Mouse (Mus musculus) embryonic facial prominence, embryonic 15.5 days (tissue): ENCODE data around the gene Gm11992. TPM values are rescaled to one million over a fixed set of nuclear protein-coding genes. Genes with fewer than 3 reads are reported as not detected.

Experiments
- ATAC-seq: fragments of 200-750 bp; cut with Nextera tagmentation; 2 replicates; pipeline ENCODE4 v1.8.0; 2017; ENCODE audit warnings: low read depth, moderate TSS enrichment; ENCODE audit not compliant: insufficient number of reproducible peaks, low FRiP score, low TSS enrichment
- H3K27ac ChIP-seq: fragments of 300-500 bp; sonication (generic); replicated peaks from 2 replicates; pipeline ENCODE4 v1.5.1; 2015; ENCODE audit warnings: mild to moderate bottlenecking, inconsistent platforms
- H3K27me3 ChIP-seq: fragments of 300-500 bp; sonication (generic); 2 replicates; pipeline ENCODE4 v1.6.1; 2015; ENCODE audit warnings: inconsistent platforms
- H3K36me3 ChIP-seq: fragments of 300-500 bp; sonication (generic); 2 replicates; pipeline ENCODE4 v1.6.1; 2015; ENCODE audit warnings: mild to moderate bottlenecking, inconsistent platforms
- H3K4me1 ChIP-seq: fragments of 300-500 bp; sonication (generic); 2 replicates; pipeline ENCODE4 v1.6.1; 2015; ENCODE audit warnings: inconsistent platforms
- H3K4me2 ChIP-seq: fragments of 300-500 bp; sonication (generic); replicated peaks from 2 replicates; pipeline ENCODE4 v1.6.1; 2015; ENCODE audit warnings: mild to moderate bottlenecking, inconsistent platforms
- H3K4me3 ChIP-seq: fragments of 300-500 bp; sonication (generic); replicated peaks from 2 replicates; pipeline ENCODE4 v1.5.1; 2015; ENCODE audit warnings: mild to moderate bottlenecking, inconsistent platforms
- H3K9ac ChIP-seq: fragments of 300-500 bp; sonication (generic); 2 replicates; pipeline ENCODE4 v1.6.1; 2015; ENCODE audit warnings: inconsistent platforms
- H3K9me3 ChIP-seq: fragments of 300-500 bp; sonication (generic); replicated peaks from 2 replicates; pipeline ENCODE4 v1.6.1; 2016; ENCODE audit warnings: inconsistent platforms
- WGBS: fragments of 180-500 bp; shearing (Covaris S2); methylation state at CpG from one replicate; pipeline ENCODE4 v1.1.7; 2015; 5-methylcytosine and 5-hydroxymethylcytosine counted together
- polyA plus RNA-seq: library from polyadenylated mRNA; unstranded; fragments of >200 nt; fragmentation: Nextera tagmentation; extraction: Ambion mirVana; gene quantifications from 2 replicates; pipeline ENCODE4 v1.2.1, GENCODE M21; 2015

The Gm11992 gene
- polyA plus RNA-seq, 1 experiment from 2014 or later: 6.3 TPM

DNA sequence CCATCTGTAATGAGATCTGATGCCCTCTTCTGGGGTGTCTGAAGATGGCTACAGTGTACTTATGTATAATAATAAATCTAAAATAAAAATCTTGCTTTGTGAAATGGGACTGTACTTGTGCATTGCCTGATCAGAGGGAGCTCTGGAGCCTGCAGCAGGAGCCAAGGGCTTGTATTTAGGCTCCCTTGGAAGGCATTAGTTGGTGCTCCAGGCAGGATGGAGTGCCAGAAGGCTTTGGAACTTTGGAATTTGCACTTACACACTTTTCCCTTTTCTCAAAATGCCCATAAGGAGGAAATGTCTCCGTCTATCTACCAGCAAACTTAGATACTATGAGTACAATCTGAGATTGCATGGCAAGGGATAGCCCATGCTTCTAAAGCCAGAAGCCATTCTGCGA lies 1.8 kb upstream of the Gm11992 start:
- Histone ChIP-seq H3K4me2 (no peak overlapping the region), H3K9me3 (no peaks in the 10 kb centered on the region), H3K27me3 (peaks cover 23% of the 10 kb centered on the region), H3K27ac (no peak overlapping the region), H3K36me3 (no peaks in the 10 kb centered on the region), H3K4me3 (no peak overlapping the region), H3K4me1 (peaks cover 12% of the 10 kb centered on the region), H3K9ac (no peak overlapping the region)
- ATAC-seq: no peak
- WGBS: 76% methylated on average over 2 of the region's 2 CpGs

GRCm38 (mm10) chr11:9047044-9047443 lies 1.4 kb upstream of the Gm11992 start:
- no peak for ATAC-seq
- Histone ChIP-seq H3K27ac (no peak overlapping the region), H3K9ac (no peak overlapping the region), H3K4me1 (peaks cover 12% of the 10 kb centered on the region), H3K36me3 (no peaks in the 10 kb centered on the region), H3K27me3 (peaks cover 23% of the 10 kb centered on the region), H3K4me3 (no peak overlapping the region), H3K9me3 (no peaks in the 10 kb centered on the region), H3K4me2 (no peak overlapping the region)
- WGBS: 70% methylated on average over 5 of the region's 5 CpGs

DNA sequence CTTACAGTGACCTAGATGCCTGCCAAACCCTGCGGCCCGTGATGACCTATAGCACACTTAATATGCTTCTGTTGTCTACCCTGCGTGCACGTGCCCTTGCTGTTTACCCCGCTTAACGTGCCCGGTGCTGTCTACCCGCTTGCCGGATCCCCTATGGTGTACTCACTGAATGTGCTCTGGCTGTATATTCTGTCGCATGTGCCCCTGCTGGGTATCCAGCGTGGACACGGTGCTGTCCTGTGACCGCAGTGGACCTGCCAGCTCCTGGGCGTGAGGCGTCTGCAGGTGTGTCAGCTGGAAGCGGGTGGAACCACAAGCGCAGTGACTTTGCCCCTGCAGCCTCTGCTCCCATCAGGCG lies 288 bp downstream of the Gm11992 start, which contains the start of gene Sun3:
Sun3 (minus strand) TSS at position 289 of the 358 bp plus-strand sequence.
- H3K4me1 ChIP-seq: peaks cover 12% of the 10 kb centered on the region
- no peak within 1 kb of the TSS for H3K27ac ChIP-seq
- H3K9ac ChIP-seq: 0 out of 2 replicates have a peak within 1 kb of the TSS, but pooled peaks have one; percentile 10
- peaks cover 23% of the 10 kb centered on the region for H3K27me3 ChIP-seq
- no peaks in the 10 kb centered on the region for H3K9me3 ChIP-seq
- peak within 1 kb of the TSS; percentile 53 for H3K4me3 ChIP-seq
- 2% methylated on average over 18 of the region's 18 CpGs for WGBS
- ATAC-seq: 0 out of 2 replicates have a peak, but pooled peaks have one; percentile 9
- peak within 1 kb of the TSS; percentile 97 for H3K4me2 ChIP-seq
- no peaks in the 10 kb centered on the region for H3K36me3 ChIP-seq

GRCm38 (mm10) chr11:9050241-9050640 lies 1.8 kb downstream of the Gm11992 start:
- H3K9me3 ChIP-seq: no peaks in the 10 kb centered on the region
- no peak overlapping the region for H3K27ac ChIP-seq
- H3K36me3 ChIP-seq: no peaks in the 10 kb centered on the region
- peaks cover 23% of the 10 kb centered on the region for H3K27me3 ChIP-seq
- 79% methylated on average over 4 of the region's 4 CpGs for WGBS
- H3K9ac ChIP-seq: no peak overlapping the region
- H3K4me3 ChIP-seq: no peak overlapping the region
- H3K4me2 ChIP-seq: no peak overlapping the region
- no peak for ATAC-seq
- peaks cover 12% of the 10 kb centered on the region for H3K4me1 ChIP-seq

- ATAC-seq: no peak
- Histone ChIP-seq H3K4me1 (peaks cover 12% of the 10 kb centered on the region), H3K36me3 (no peaks in the 10 kb centered on the region), H3K4me2 (no peak overlapping the region), H3K9me3 (no peaks in the 10 kb centered on the region), H3K9ac (no peak overlapping the region), H3K27me3 (peaks cover 23% of the 10 kb centered on the region), H3K27ac (no peak overlapping the region), H3K4me3 (no peak overlapping the region)
- WGBS: 55% methylated on average over 2 of the region's 2 CpGs
These were observed 3.5 kb downstream of the Gm11992 start for GRCm38 (mm10) chr11:9051895-9052294.

DNA sequence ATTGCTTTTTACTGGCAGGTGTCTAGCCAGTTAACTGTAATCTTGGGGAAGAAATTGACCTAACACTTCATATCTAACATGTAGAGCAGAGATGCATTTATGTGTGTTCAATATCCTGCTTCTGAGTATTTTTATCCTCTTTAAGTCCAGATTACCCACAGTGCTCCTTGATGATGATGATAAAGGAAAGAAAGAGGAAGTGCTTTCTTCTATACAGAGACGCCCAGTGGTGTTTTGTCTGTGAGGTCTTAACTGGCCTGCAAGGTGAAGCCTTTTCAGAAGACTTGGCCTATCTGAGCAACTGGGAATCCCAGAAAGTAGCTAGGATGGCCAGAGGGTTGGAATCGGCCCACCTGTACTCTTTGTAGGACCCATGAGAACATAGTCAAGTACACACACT lies 8.5 kb downstream of the Gm11992 start:
- no peak overlapping the region for H3K9ac ChIP-seq
- no peak overlapping the region for H3K27ac ChIP-seq
- H3K27me3 ChIP-seq: no peaks in the 10 kb centered on the region
- ATAC-seq: no peak
- H3K4me2 ChIP-seq: no peak overlapping the region
- no peaks in the 10 kb centered on the region for H3K4me1 ChIP-seq
- no peaks in the 10 kb centered on the region for H3K9me3 ChIP-seq
- H3K36me3 ChIP-seq: no peaks in the 10 kb centered on the region
- H3K4me3 ChIP-seq: no peak overlapping the region
- 86% methylated on average over 2 of the region's 2 CpGs for WGBS

DNA sequence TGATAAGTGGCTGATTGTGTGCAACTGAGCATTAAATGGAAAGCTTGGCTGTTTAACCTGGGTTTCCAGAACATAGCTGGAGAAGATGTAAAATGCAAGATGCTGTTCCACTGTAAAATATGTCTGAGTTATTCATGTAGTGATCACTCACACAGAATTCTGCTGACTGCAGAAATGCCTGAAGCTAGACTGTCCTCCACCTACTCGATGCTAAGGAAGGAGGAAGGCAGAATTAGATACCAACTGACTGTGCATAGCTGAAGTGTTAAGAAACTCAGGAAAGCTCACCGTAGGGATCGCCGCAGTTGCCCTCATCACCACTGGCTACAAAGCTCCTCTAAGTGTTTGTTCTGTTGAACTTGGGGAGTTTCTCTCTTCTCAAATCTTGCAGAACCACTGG lies 9.3 kb downstream of the Gm11992 start:
- Histone ChIP-seq H3K4me1 (no peaks in the 10 kb centered on the region), H3K4me3 (no peak overlapping the region), H3K4me2 (no peak overlapping the region), H3K27me3 (no peaks in the 10 kb centered on the region), H3K9me3 (no peaks in the 10 kb centered on the region), H3K36me3 (no peaks in the 10 kb centered on the region), H3K27ac (no peak overlapping the region), H3K9ac (no peak overlapping the region)
- 81% methylated on average over 4 of the region's 4 CpGs for WGBS
- no peak for ATAC-seq

DNA sequence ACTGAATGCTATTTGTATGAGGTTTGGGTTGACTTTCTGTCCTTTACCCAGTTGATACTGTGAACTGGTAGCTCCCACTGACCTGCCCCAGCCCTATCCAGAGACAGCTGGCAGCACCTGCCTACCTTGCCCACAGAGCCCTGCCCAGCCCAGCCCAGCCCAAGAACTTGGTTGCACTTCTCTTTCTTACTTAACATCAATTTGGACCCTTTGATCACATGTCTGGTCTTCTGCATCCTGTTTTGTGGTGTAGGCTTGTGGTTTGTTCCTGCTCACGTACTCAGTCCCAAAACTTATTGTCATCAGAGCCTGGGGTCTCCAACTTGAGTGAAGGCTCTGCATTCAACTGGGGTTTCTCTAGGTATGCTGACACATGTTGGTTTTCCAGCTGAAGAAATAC lies 11.6 kb downstream of the Gm11992 start:
- 63% methylated on average over 1 of the region's 1 CpGs for WGBS
- Histone ChIP-seq H3K4me2 (no peak overlapping the region), H3K36me3 (no peaks in the 10 kb centered on the region), H3K9me3 (no peaks in the 10 kb centered on the region), H3K4me1 (no peaks in the 10 kb centered on the region), H3K4me3 (no peak overlapping the region), H3K27me3 (no peaks in the 10 kb centered on the region), H3K9ac (no peak overlapping the region), H3K27ac (no peak overlapping the region)
- no peak for ATAC-seq

GRCm38 (mm10) chr11:9060484-9060883 lies 12.1 kb downstream of the Gm11992 start:
- no peaks in the 10 kb centered on the region for H3K4me1 ChIP-seq
- H3K36me3 ChIP-seq: no peaks in the 10 kb centered on the region
- no peak overlapping the region for H3K9ac ChIP-seq
- ATAC-seq: no peak
- H3K9me3 ChIP-seq: no peaks in the 10 kb centered on the region
- no peak overlapping the region for H3K27ac ChIP-seq
- H3K4me3 ChIP-seq: no peak overlapping the region
- H3K4me2 ChIP-seq: no peak overlapping the region
- 52% methylated on average over 5 of the region's 5 CpGs for WGBS
- no peaks in the 10 kb centered on the region for H3K27me3 ChIP-seq

DNA sequence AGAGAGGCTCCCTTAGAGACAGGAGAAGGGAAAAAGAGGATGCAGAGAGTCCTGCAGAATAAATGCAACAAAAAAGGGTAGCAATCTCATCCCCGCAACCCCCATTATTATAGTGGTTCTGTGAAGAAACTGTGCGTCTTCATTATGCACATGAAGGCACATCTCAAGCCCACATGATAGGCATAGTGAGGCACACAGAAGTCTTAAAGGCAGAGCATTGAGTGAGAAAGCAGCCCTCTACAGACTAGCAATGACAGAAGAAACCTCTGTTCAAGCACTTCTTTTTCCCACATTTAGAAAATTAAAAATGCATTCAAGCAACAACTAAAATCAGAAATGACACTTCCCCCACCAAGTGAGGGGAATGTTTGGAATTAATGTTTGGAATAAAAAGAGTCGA lies 28.1 kb downstream of the Gm11992 start:
- Histone ChIP-seq H3K9ac (no peak overlapping the region), H3K4me2 (no peak overlapping the region), H3K4me1 (no peaks in the 10 kb centered on the region), H3K27me3 (no peaks in the 10 kb centered on the region), H3K9me3 (no peaks in the 10 kb centered on the region), H3K36me3 (no peaks in the 10 kb centered on the region), H3K4me3 (no peak overlapping the region), H3K27ac (no peak overlapping the region)
- 65% methylated on average over 3 of the region's 3 CpGs for WGBS
- no peak for ATAC-seq

DNA sequence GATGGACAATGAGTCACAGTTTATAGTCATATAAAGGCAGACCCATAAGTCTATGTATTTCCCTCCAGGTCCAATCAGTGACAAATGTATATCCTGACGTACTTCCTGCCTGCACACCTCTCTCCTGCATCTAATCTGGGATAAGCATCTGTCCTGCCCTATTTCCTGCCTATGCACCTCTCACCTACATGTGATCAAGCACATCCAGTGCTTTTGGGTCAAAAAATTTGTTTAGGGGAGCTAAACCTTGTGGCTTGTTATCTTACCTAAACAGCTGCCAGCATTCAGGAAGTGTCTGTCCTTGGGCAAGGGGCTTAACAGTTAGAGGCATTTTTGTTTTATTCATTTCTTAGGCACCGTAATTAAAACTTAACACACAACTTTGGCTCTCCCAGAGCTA lies 64.8 kb downstream of the Gm11992 start:
- Histone ChIP-seq H3K27me3 (peaks cover 31% of the 10 kb centered on the region), H3K4me3 (no peak overlapping the region), H3K9ac (no peak overlapping the region), H3K4me1 (peaks cover 8% of the 10 kb centered on the region), H3K36me3 (no peaks in the 10 kb centered on the region), H3K27ac (no peak overlapping the region), H3K9me3 (no peaks in the 10 kb centered on the region), H3K4me2 (no peak overlapping the region)
- 68% methylated on average over 2 of the region's 2 CpGs for WGBS
- no peak for ATAC-seq

- Histone ChIP-seq H3K27ac (no peak overlapping the region), H3K27me3 (peaks cover 52% of the 10 kb centered on the region), H3K4me2 (peak overlapping the region; percentile 28; the same call in 1 of the 2 replicates), H3K9ac (no peak overlapping the region), H3K4me1 (peaks cover 21% of the 10 kb centered on the region), H3K4me3 (no peak overlapping the region), H3K36me3 (no peaks in the 10 kb centered on the region), H3K9me3 (no peaks in the 10 kb centered on the region)
- ATAC-seq: no peak
- WGBS: 10% methylated on average over 9 of the region's 9 CpGs
These were observed 67.2 kb downstream of the Gm11992 start for GRCm38 (mm10) chr11:9115367-9116120.
